Mouse (Mus musculus) heart, postnatal 0 days (tissue): ENCODE measurements around the gene Mccc1.

ENCODE experiments used
- CTCF ChIP-seq: IDR thresholded peaks from 2 replicates; pipeline ENCODE4 v1.5.1; 2016; ENCODE audit warnings: antibody characterized with exemption, control low read depth, low read depth
- EP300 ChIP-seq: IDR thresholded peaks from 2 replicates; pipeline ENCODE4 v1.6.1; 2016; ENCODE audit warnings: antibody characterized with exemption, low read depth

DNA sequence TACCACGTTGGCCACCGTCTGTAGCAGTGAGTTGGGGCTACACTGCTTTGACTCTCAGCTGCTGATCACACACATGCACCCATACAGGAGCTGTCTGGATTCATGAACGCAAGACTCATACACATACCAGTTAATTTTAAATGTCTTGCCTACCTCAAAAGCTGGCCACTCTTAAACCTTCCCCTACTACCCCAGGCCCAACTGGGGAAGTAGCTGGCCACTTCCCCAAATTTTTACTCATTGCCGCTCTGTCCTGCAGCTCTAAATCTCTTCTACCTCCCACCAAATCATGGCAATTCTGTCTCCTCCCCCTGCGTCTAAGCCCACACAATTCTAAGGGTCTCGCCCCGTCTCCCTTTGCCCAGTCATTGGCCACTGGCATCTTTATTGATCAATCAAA is 52.3 kb downstream of the Mccc1 start:
- no peak for TF ChIP-seq CTCF
- no peak for TF ChIP-seq EP300
